Mouse (Mus musculus) embryonic facial prominence, embryonic 10.5 days (tissue): Measurements from ENCODE around the gene Mfn2. TPM values are rescaled to one million over a fixed set of nuclear protein-coding genes. Genes with fewer than 3 reads are reported as not detected.

Source experiments
- DNase-seq: peaks from one replicate; pipeline ENCODE4 v3.0.0-alpha.2; 2017; ENCODE audit warnings: low spot score
- H3K27ac ChIP-seq: fragments of 300-500 bp; sonication (generic); replicated peaks from 2 replicates; pipeline ENCODE4 v1.5.1; 2016; ENCODE audit warnings: mild to moderate bottlenecking
- H3K27me3 ChIP-seq: fragments of 300-500 bp; sonication (generic); replicated peaks from 2 replicates; pipeline ENCODE4 v1.6.1; 2016; ENCODE audit warnings: low read depth, mild to moderate bottlenecking; ENCODE audit not compliant: poor library complexity, severe bottlenecking
- H3K36me3 ChIP-seq: fragments of 300-500 bp; sonication (generic); replicated peaks from 2 replicates; pipeline ENCODE4 v1.6.1; 2016; ENCODE audit warnings: mild to moderate bottlenecking, moderate library complexity
- H3K4me1 ChIP-seq: fragments of 300-500 bp; sonication (generic); 2 replicates; pipeline ENCODE4 v1.6.1; 2016
- H3K4me3 ChIP-seq: fragments of 300-500 bp; sonication (generic); 2 replicates; pipeline ENCODE4 v1.5.1; 2016; ENCODE audit warnings: mild to moderate bottlenecking, moderate library complexity
- H3K9me3 ChIP-seq: fragments of 300-500 bp; sonication (generic); 2 replicates; pipeline ENCODE4 v1.6.1; 2016; ENCODE audit warnings: mild to moderate bottlenecking
- WGBS: fragments of 180-500 bp; shearing (Covaris S2); methylation state at CpG from one replicate; pipeline ENCODE4 v1.1.7; 2016; 5-methylcytosine and 5-hydroxymethylcytosine counted together
- polyA plus RNA-seq: library from polyadenylated mRNA; unstranded; fragments of >200 nt; fragmentation: Nextera tagmentation; extraction: Ambion mirVana; gene quantifications from 2 replicates; pipeline ENCODE4 v1.2.1, GENCODE M21; 2016

Gene Mfn2
- polyA plus RNA-seq, 1 experiment from 2014 or later: 38.6 TPM

- peaks cover 13% of the 10 kb centered on the region for H3K36me3 ChIP-seq
- H3K27ac ChIP-seq: peak overlapping the region; percentile 89
- no peaks in the 10 kb centered on the region for H3K9me3 ChIP-seq
- H3K4me3 ChIP-seq: peak overlapping the region; percentile 83
- no peak for DNase-seq
- peaks cover 68% of the 10 kb centered on the region for H3K4me1 ChIP-seq
- no peaks in the 10 kb centered on the region; the same call in 1 of the 2 replicates for H3K27me3 ChIP-seq
- 22% methylated on average over 9 of the region's 9 CpGs for WGBS
These were observed 31.4 kb upstream of the Mfn2 start for GRCm38 (mm10) chr4:147935904-147936303.

DNA sequence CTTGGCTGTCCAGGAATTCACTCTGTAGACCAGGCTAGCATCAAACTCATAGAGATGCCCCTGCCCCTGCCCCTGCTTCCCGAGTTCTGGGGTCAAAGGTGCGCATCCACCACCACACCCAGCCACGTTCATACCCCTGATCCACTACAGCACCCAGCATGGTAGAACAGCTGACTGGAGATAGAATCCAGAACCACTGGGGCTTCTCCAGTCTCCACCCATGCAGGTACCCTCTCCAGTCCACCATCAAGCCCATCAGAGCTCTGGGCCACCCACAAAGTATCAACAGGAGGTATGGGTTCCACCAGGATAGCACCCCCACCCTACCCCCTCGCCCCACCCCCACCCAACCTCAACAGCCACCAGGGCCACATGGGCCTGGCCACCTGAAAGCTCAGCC lies 30.1 kb upstream of the Mfn2 start:
- 0 out of 2 replicates have a peak overlapping the region, but pooled peaks have one; percentile 3 for H3K4me3 ChIP-seq
- peaks cover 25% of the 10 kb centered on the region for H3K36me3 ChIP-seq
- H3K27ac ChIP-seq: no peak overlapping the region
- H3K27me3 ChIP-seq: no peaks in the 10 kb centered on the region; the same call in 1 of the 2 replicates
- WGBS: 80% methylated on average over 4 of the region's 4 CpGs
- peaks cover 59% of the 10 kb centered on the region for H3K4me1 ChIP-seq
- no peaks in the 10 kb centered on the region for H3K9me3 ChIP-seq
- DNase-seq: no peak

DNA sequence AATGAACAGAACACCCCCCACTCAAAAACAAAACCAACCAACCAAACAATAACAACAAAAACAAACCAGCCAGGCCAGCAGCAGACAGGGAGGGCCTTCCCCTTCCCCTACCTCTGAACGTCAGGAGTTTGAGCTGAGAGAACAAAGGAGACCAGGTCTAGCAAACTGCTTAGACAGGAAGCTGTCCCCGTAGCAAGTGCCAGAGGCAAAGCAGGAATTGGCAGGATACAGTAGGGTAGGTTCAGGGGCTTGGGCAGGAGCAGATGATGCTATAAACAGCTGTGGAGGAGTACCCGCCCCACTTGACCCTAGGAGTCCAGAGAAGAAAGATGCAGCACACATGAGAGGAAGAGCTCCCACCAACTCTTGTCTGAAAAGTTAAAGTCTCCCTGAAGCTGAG lies 29.6 kb upstream of the Mfn2 start:
- Histone ChIP-seq H3K36me3 (peaks cover 30% of the 10 kb centered on the region), H3K27ac (no peak overlapping the region), H3K4me3 (no peak overlapping the region), H3K4me1 (peaks cover 58% of the 10 kb centered on the region), H3K27me3 (no peaks in the 10 kb centered on the region; the same call in 1 of the 2 replicates), H3K9me3 (no peaks in the 10 kb centered on the region)
- DNase-seq: no peak
- 45% methylated on average over 3 of the region's 3 CpGs for WGBS

DNA sequence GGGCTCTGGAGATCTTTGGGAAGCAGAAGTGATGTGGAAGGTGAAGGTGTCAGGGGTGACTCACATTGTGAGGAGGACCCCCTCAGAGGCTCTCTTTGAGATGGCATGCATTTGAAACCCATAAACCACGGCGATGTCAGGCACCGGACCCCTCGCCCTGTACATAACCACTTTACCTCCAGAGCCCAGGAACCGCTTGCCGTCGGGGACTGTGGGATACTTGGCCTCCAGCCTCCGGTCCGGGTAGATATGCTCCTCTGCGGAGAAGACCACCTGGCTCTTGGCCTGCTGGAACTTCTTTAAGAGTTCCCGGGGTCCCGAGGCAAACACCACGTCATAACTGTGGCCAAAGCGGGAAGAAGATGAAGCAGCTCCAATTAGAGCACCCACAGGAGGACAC lies 26.4 kb upstream of the Mfn2 start:
- WGBS: 95% methylated on average over 14 of the region's 14 CpGs
- Histone ChIP-seq H3K27me3 (no peaks in the 10 kb centered on the region), H3K4me1 (peaks cover 45% of the 10 kb centered on the region), H3K27ac (no peak overlapping the region), H3K36me3 (peaks cover 36% of the 10 kb centered on the region), H3K4me3 (no peak overlapping the region), H3K9me3 (no peaks in the 10 kb centered on the region)
- DNase-seq: no peak

DNA sequence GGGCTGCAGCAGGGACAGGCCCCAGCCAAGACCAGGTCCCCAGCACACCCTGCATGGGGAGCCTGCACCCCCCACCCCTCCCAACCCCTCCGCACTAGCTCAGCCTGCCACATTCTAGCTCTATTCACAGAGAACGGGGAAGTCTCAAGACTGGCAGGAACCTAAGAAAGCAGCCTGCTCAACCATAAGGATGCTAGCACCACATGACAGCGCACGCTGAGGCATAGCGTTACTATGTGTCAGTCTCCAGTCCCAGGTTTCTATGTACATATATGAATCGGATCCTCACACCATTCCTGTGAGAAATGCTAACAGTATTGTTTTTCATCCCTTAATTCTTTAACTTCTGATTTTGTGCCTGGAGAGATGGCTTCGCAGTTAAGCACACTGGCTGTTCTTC lies 24.0 kb upstream of the Mfn2 start:
- no peak overlapping the region for H3K4me3 ChIP-seq
- WGBS: 74% methylated on average over 7 of the region's 7 CpGs
- peaks cover 56% of the 10 kb centered on the region for H3K36me3 ChIP-seq
- H3K4me1 ChIP-seq: peaks cover 22% of the 10 kb centered on the region
- peak overlapping the region; percentile 48; the same call in 1 of the 2 replicates for H3K27ac ChIP-seq
- no peaks in the 10 kb centered on the region for H3K9me3 ChIP-seq
- no peaks in the 10 kb centered on the region for H3K27me3 ChIP-seq
- DNase-seq: no peak

DNA sequence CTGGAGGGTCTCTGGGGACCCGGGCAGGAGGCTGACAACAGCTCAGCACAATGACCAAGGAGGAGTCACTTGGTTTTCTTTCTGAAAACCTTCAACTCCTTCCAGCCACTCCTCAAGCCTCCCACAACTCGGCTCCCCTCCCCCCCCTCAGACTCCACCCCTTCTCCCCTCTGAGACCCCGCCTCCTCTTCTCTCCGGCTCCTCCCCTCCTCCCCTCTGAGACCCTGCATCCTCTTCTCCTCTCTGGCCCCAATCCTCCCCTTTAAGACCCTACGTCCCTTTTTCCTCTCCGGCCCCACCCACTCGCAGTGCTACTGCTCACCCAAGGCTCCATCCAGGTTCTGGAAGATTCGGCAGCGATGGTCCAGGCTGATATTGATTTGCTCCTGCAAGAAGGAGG lies 23.6 kb upstream of the Mfn2 start:
- Histone ChIP-seq H3K9me3 (no peaks in the 10 kb centered on the region), H3K4me1 (peaks cover 18% of the 10 kb centered on the region), H3K4me3 (0 out of 2 replicates have a peak overlapping the region, but pooled peaks have one; percentile 18), H3K36me3 (peaks cover 61% of the 10 kb centered on the region), H3K27ac (peak overlapping the region; percentile 48; the same call in 1 of the 2 replicates), H3K27me3 (no peaks in the 10 kb centered on the region)
- 12% methylated on average over 9 of the region's 9 CpGs for WGBS
- peak; percentile 50 for DNase-seq

DNA sequence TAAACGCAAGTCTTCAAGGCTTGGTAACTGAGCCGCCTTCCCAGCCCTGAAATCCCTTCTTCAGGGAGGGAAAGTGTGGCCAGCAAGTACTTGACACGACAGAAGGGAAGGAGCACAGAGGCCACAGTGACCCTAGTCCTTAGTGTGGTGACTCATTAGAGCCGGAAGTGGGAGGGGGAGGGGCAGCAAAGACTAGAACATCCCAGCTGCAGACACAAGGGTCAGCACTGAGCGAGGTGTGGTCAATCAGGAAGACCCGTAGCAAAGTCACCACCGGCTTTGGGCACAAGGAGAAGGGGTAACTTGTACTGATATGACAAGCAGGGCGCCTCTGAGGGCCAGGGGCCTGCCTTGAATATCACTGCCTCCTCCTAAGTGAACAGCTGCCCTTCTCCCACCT lies 23.2 kb upstream of the Mfn2 start:
- Histone ChIP-seq H3K9me3 (no peaks in the 10 kb centered on the region), H3K4me1 (peaks cover 14% of the 10 kb centered on the region), H3K27ac (no peak overlapping the region; the same call in 1 of the 2 replicates), H3K27me3 (no peaks in the 10 kb centered on the region), H3K4me3 (0 out of 2 replicates have a peak overlapping the region, but pooled peaks have one; percentile 18), H3K36me3 (peaks cover 65% of the 10 kb centered on the region)
- 31% methylated on average over 8 of the region's 8 CpGs for WGBS
- DNase-seq: peak; percentile 40

GRCm38 (mm10) chr4:147922341-147922740 lies 17.8 kb upstream of the Mfn2 start:
- Histone ChIP-seq H3K27ac (no peak overlapping the region), H3K4me1 (peaks cover 6% of the 10 kb centered on the region; the same call in 1 of the 2 replicates), H3K9me3 (no peaks in the 10 kb centered on the region), H3K4me3 (no peak overlapping the region), H3K27me3 (no peaks in the 10 kb centered on the region), H3K36me3 (peaks cover 54% of the 10 kb centered on the region)
- 77% methylated on average over 11 of the region's 11 CpGs for WGBS
- no peak for DNase-seq

- H3K4me1 ChIP-seq: peaks cover 6% of the 10 kb centered on the region; the same call in 1 of the 2 replicates
- no peaks in the 10 kb centered on the region for H3K27me3 ChIP-seq
- no peak overlapping the region for H3K27ac ChIP-seq
- no peaks in the 10 kb centered on the region for H3K9me3 ChIP-seq
- H3K4me3 ChIP-seq: no peak overlapping the region
- DNase-seq: no peak
- peaks cover 63% of the 10 kb centered on the region for H3K36me3 ChIP-seq
- 45% methylated on average over 10 of the region's 10 CpGs for WGBS
These were observed 16.5 kb upstream of the Mfn2 start for GRCm38 (mm10) chr4:147920973-147921372.

GRCm38 (mm10) chr4:147918459-147919121 lies 14.1 kb upstream of the Mfn2 start:
- Histone ChIP-seq H3K27me3 (no peaks in the 10 kb centered on the region), H3K9me3 (no peaks in the 10 kb centered on the region), H3K27ac (no peak overlapping the region), H3K4me3 (no peak overlapping the region), H3K4me1 (peaks cover 6% of the 10 kb centered on the region; the same call in 1 of the 2 replicates), H3K36me3 (peaks cover 62% of the 10 kb centered on the region)
- WGBS: 62% methylated on average over 7 of the region's 7 CpGs
- DNase-seq: peak; percentile 36

- no peaks in the 10 kb centered on the region for H3K9me3 ChIP-seq
- peaks cover 5% of the 10 kb centered on the region for H3K4me1 ChIP-seq
- no peak for DNase-seq
- peaks cover 36% of the 10 kb centered on the region for H3K36me3 ChIP-seq
- WGBS: 92% methylated on average over 5 of the region's 5 CpGs
- H3K27ac ChIP-seq: no peak overlapping the region
- no peaks in the 10 kb centered on the region for H3K27me3 ChIP-seq
- H3K4me3 ChIP-seq: no peak overlapping the region
These were observed 5.0 kb upstream of the Mfn2 start for GRCm38 (mm10) chr4:147909486-147909885.

DNA sequence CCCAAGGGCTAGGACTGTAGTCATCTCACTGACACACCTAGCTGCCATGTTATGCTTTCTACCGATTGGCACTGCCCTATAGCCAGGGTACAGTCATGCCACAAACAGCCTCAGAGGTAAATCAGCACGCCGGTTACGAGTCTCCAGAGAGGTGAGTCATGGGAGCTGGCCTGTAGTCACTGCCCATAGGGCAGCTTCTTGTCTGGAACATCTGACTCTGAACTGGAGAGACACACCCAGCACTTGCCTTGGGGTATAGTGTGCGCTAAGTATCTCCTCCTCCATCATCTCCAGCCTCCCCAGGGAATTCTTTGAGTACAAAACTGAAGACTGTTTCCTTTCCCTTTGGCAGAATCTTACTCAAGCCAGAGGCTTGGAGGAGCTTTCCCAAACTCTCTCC lies 1.7 kb upstream of the Mfn2 start:
- Histone ChIP-seq H3K4me1 (peaks cover 13% of the 10 kb centered on the region), H3K27ac (no peak overlapping the region), H3K9me3 (no peaks in the 10 kb centered on the region), H3K4me3 (no peak overlapping the region), H3K36me3 (peaks cover 35% of the 10 kb centered on the region), H3K27me3 (no peaks in the 10 kb centered on the region)
- 76% methylated on average over 5 of the region's 5 CpGs for WGBS
- DNase-seq: no peak

DNA sequence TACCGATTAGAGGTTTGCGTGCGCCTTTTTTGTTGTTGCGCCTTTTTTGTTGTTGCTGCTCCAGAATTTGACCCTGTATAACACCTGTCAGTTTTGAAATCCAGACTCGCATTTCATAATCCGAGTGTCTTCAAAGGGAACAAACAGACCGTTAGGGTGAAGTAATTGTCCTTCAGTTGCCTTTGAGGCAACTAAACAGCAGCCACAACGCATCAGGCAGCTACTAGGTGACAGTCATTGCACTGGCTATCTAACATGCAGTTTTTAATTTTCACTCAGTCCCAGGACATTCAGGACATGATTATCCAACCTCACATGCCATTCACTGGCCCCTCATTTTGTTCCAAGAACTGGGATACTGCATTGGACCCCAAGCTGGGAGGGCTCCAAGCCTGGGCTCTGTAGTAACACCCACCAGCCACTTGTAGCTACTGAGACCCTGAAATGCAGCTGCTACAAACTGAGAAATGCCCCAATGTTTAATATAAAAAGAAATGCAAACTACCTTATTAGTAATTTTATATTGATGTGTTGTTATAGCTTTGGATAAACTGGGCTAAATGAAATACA lies 671 bp upstream of the Mfn2 start:
- peak overlapping the region; percentile 100 for H3K27ac ChIP-seq
- peak overlapping the region; percentile 95 for H3K4me3 ChIP-seq
- H3K4me1 ChIP-seq: peaks cover 13% of the 10 kb centered on the region
- H3K27me3 ChIP-seq: no peaks in the 10 kb centered on the region
- no peak for DNase-seq
- 2% methylated on average over 8 of the region's 8 CpGs for WGBS
- peaks cover 38% of the 10 kb centered on the region for H3K36me3 ChIP-seq
- no peaks in the 10 kb centered on the region for H3K9me3 ChIP-seq
